Mouse (Mus musculus): ENCODE data around the gene Hoxc6. TPM values are rescaled to one million over a fixed set of nuclear protein-coding genes. Genes with fewer than 3 reads are reported as not detected.

Hoxc6 gene
- polyA plus RNA-seq, 1 experiment from 2014 or later = 2.5 TPM

DNA sequence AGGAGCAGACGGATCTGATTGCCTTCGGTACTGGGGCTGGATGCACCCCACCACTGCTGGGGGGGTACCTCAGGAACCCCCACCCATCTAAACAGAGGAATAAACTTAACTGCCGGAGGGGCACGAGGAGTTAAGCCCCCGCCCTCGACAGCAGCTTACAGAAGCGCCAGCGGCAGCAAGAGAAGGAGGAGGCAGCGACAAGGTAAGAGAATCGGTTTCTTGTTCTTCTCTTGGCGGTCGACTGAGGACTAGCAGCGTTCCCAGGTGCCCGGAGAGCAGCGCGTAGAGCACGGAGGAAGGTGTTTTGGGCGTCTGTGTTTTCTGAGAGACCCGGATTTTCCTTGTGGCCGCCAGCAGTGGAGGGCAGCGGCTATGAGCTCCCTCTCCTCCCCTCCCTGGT lies 25.8 kb upstream of the Hoxc6 start:
- Histone ChIP-seq H3K27ac (peak overlapping the region; percentile 3; the same call in 1 of the 2 replicates), H3K9ac (peak overlapping the region; percentile 55), H3K4me3 (peak overlapping the region; percentile 31), H3K27me3 (peaks cover 99% of the 10 kb centered on the region), H3K4me1 (peaks cover 20% of the 10 kb centered on the region), H3K36me3 (no peaks in the 10 kb centered on the region), H3K4me2 (replicated peaks) (peak overlapping the region; percentile 55), H3K9me3 (no peaks in the 10 kb centered on the region)
- 2% methylated on average over 21 of the region's 21 CpGs for WGBS
- no peak for ATAC-seq (ENCODE audit: low FRiP score, low read depth)

DNA sequence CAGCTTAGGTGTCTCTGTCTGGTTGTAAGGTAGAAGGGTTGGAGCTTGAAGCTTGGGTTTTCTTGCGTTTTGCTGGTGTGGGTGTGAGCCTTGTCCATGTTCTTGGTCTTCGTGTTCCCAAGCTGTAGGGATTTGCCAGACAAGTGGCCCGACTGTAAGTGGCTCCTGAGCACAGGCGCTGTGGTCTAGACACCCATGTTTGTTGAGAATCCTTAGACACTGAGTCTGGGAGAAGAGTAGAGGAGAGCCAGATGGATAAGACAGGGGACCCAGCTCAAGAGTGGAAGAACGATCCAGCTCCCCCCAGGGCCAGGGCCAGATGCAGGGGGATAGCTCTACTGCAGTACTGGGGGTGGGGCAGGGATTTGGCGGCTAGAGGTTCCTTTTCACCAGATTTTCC lies 25.3 kb upstream of the Hoxc6 start:
- H3K4me3 ChIP-seq = peak overlapping the region; percentile 31
- H3K9me3 ChIP-seq = no peaks in the 10 kb centered on the region
- no peak for ATAC-seq (ENCODE audit: low FRiP score, low read depth)
- no peak overlapping the region for H3K27ac ChIP-seq
- peak overlapping the region; percentile 55 for H3K4me2 ChIP-seq (replicated peaks)
- H3K9ac ChIP-seq = peak overlapping the region; percentile 55
- 5% methylated on average over 6 of the region's 6 CpGs for WGBS
- no peaks in the 10 kb centered on the region for H3K36me3 ChIP-seq
- H3K4me1 ChIP-seq = peaks cover 25% of the 10 kb centered on the region
- peaks cover 99% of the 10 kb centered on the region for H3K27me3 ChIP-seq

DNA sequence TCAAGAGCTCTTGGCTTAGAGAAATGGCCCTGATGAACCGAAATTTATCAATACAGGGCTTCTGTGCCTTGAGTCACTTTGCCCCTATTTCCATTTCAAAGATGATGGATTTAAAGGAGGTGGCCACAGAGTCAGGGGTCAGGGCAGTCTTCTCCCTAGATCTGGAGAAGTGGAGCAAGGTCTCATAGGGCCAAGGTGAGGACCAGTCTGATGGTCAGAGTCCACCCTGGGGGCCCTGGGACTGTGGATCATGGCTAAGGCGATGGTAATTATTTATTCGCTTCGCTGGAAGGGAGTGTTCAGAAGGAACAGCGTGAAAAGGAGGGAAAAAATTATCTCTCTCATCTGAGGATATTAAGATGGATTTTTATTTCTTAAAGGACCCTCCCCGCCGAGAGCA lies 23.0 kb upstream of the Hoxc6 start:
- Histone ChIP-seq H3K4me2 (replicated peaks) (peak overlapping the region; percentile 59), H3K4me3 (peak overlapping the region; percentile 38), H3K27ac (no peak overlapping the region)

DNA sequence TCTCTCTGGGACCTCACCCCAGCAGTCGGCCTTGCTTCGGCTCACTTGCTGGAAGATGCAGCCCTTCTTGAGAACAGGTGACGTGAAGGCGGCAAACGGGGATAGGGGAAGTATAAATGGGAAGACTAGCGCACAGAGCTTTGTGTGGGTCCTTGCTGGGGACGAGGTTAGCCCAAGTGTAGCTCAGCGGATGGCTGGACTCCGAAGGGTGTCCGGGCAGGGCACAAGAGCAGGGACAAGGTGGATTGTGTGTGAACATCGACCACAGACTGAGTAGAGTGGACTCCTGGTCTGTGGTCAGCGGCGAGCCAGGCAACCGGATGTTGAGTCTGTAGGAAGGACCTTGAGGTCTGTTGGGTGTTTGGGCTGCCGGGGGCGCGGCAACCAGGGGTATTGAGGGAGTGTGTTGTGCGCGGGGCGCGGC lies 22.4 kb upstream of the Hoxc6 start:
- H3K36me3 ChIP-seq = no peaks in the 10 kb centered on the region
- H3K4me1 ChIP-seq = peaks cover 25% of the 10 kb centered on the region
- no peaks in the 10 kb centered on the region for H3K9me3 ChIP-seq
- no peak for ATAC-seq (ENCODE audit: low FRiP score, low read depth)
- peak overlapping the region; percentile 60 for H3K9ac ChIP-seq
- WGBS = 2% methylated on average over 21 of the region's 21 CpGs
- H3K4me2 ChIP-seq (replicated peaks) = peak overlapping the region; percentile 59
- peaks cover 100% of the 10 kb centered on the region for H3K27me3 ChIP-seq
- H3K4me3 ChIP-seq = peak overlapping the region; percentile 38
- peak overlapping the region; percentile 39; the same call in 1 of the 2 replicates for H3K27ac ChIP-seq

More for the DNA sequence above, 23.0 kb upstream of the Hoxc6 start:
- WGBS = 10% methylated on average over 7 of the region's 7 CpGs
- H3K27me3 ChIP-seq = peaks cover 100% of the 10 kb centered on the region
- no peak for ATAC-seq (ENCODE audit: low FRiP score, low read depth)
- peaks cover 21% of the 10 kb centered on the region for H3K4me1 ChIP-seq
- no peaks in the 10 kb centered on the region for H3K36me3 ChIP-seq
- no peaks in the 10 kb centered on the region for H3K9me3 ChIP-seq
- H3K9ac ChIP-seq = no peak overlapping the region

DNA sequence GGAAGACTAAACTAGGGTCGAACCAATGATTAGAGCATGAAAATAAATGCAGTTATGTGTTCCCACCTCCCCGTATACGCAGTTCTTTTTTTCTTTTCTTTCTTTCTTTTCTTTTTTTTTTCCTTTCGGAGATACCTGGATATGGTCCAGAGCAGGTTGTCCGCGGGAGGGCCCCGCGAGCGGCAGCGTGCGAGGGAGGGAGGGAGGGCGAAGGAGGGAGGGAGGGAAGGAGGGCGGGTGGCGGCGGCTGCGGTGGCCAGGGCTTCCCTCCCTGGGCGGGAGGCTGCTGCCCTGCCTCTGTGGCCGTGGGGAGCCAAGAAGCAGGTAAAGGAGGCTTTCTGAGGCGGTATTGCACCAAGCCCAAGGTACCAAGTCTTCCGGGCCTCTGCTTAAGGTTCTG lies 21.9 kb upstream of the Hoxc6 start, which contains the start of gene Hoxc9:
TSS of gene Hoxc9 (plus strand) at position 269 of the 400 bp plus-strand sequence.
- Histone ChIP-seq H3K9ac (peak within 1 kb of the TSS; percentile 60), H3K27me3 (peaks cover 100% of the 10 kb centered on the region), H3K4me3 (peak within 1 kb of the TSS; percentile 38), H3K36me3 (no peaks in the 10 kb centered on the region), H3K9me3 (no peaks in the 10 kb centered on the region), H3K4me1 (peaks cover 28% of the 10 kb centered on the region), H3K4me2 (replicated peaks) (peak within 1 kb of the TSS; percentile 59), H3K27ac (peak within 1 kb of the TSS; percentile 39; the same call in 1 of the 2 replicates)
- WGBS = 1% methylated on average over 18 of the region's 20 CpGs
- ATAC-seq (ENCODE audit: low FRiP score, low read depth) = no peak

DNA sequence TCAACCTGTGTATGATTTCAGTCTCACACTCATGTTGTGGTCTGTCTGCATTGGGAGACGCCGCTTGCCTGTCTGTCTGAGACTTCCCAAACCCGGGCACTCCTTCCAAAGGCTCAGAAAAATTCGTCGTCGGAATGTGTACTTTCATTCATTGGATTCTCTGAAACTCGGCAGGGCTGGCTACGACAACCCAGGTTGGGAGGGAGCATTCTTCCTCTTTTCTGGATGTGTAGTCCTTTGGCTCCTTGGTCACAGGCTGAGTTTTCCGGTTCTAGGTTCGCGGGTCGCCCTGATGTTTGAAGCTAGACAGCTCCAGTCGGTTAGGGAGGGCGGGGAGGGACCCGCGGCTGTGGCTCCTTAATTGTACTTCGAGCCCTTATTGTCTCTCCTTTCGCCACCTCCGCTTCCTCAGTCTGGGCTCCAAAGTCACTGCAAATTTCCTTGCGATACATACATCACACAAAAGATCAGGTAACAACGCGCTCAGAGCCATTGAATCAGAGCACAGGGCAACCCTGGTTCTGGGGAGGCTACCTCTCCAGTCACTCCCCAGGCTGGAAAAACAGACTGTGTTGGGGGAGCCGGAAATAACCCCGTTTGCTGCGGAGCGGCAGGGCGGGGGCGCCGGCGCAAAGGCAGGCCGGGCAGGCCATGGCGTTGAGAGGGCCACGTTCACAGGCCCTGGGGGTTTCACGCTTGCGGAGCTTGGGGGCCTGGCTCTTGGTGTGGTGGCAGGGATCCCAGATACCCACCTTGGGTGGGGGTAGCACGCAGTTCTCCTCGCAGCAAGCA lies 21.2 kb upstream of the Hoxc6 start:
- WGBS = 3% methylated on average over 37 of the region's 37 CpGs
- H3K9ac ChIP-seq = peak overlapping the region; percentile 60
- H3K4me3 ChIP-seq = peak overlapping the region; percentile 38
- H3K4me2 ChIP-seq (replicated peaks) = peak overlapping the region; percentile 59
- peaks cover 100% of the 10 kb centered on the region for H3K27me3 ChIP-seq
- no peak for ATAC-seq (ENCODE audit: low FRiP score, low read depth)
- no peaks in the 10 kb centered on the region for H3K36me3 ChIP-seq
- no peaks in the 10 kb centered on the region for H3K9me3 ChIP-seq
- H3K4me1 ChIP-seq = peaks cover 34% of the 10 kb centered on the region
- no peak overlapping the region; the same call in 1 of the 2 replicates for H3K27ac ChIP-seq

DNA sequence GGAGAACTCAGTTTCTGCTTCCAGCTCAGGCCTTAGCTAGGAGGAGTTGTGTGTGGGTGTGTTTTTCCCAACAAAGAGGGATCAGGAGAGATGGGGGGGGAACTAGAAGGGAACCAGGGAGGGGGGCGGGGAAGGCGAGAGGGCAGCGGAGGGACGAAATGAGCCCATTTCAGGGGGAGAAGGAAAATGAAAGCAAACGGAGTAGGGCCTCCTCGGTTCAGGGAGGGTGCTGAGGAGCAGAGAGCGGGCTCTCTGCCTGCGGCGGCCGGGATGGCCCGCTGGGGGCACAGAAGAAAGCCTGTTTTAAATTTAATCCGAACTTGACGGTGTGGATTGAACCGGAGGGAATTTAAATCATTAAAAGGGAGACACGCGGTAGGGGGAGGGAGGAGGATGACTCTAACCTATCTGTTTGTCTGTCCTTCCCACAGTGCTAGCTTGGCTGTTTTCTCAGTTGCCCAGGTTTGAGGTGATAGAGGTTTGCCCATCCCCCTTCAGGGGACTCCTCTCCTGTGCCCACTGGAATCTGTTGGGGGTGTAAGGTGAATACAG lies 20.6 kb upstream of the Hoxc6 start:
- Histone ChIP-seq H3K27me3 (peaks cover 100% of the 10 kb centered on the region), H3K27ac (no peak overlapping the region), H3K9me3 (no peaks in the 10 kb centered on the region), H3K9ac (peak overlapping the region; percentile 60), H3K4me2 (replicated peaks) (peak overlapping the region; percentile 59), H3K36me3 (no peaks in the 10 kb centered on the region), H3K4me3 (peak overlapping the region; percentile 38), H3K4me1 (peaks cover 35% of the 10 kb centered on the region)
- WGBS = 6% methylated on average over 16 of the region's 16 CpGs
- no peak for ATAC-seq (ENCODE audit: low FRiP score, low read depth)

DNA sequence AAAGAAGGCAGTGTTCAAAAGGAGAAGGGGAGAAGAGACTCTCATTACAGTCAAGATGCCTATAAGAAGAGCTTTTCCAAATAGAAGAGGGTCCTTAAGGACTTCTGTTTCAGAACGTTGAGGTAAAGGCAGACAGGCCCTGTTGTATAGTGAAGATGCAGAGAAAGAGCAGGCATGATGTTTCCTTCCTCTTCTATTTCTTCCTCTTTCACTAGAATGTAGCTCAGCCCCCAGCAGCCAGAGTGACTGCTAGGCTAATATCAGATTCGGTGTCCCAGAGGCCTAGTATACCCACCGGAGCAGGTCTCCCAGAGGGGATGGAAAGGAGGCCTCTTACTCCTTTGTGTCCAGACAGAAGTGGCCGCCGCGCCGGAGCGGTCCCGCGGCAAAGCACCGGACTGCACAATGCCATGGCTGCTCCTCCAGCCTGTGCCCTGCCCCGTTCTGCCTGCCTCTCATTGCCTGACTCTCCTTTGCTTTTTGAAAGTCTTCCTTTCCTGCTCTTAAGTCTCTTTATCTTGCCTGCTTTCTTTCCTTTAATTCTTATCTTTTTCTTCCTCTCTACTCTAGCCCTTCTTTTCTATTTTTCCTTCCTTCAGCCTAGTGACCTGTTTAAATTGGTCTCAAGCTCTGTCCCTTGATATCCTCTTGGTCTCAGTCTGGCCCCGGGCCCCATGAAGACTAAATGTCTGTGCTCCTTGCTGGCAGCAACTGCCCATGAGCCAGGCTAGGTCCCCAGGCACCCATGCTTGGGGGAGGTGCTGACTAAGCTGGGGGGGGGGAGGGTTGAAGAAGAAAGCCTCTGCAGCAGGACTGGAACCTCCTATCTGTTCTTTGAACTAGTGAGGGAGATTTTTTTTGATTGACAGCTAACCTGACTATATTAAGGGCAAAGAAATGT lies 19.2 kb upstream of the Hoxc6 start:
- Histone ChIP-seq H3K27me3 (peaks cover 99% of the 10 kb centered on the region), H3K36me3 (no peaks in the 10 kb centered on the region), H3K4me3 (peak overlapping the region; percentile 10), H3K4me1 (peaks cover 43% of the 10 kb centered on the region), H3K9me3 (no peaks in the 10 kb centered on the region), H3K27ac (no peak overlapping the region), H3K9ac (0 out of 2 replicates have a peak overlapping the region, but pooled peaks have one; percentile 6), H3K4me2 (replicated peaks) (peak overlapping the region; percentile 59)
- no peak for ATAC-seq (ENCODE audit: low FRiP score, low read depth)
- 5% methylated on average over 13 of the region's 13 CpGs for WGBS

DNA sequence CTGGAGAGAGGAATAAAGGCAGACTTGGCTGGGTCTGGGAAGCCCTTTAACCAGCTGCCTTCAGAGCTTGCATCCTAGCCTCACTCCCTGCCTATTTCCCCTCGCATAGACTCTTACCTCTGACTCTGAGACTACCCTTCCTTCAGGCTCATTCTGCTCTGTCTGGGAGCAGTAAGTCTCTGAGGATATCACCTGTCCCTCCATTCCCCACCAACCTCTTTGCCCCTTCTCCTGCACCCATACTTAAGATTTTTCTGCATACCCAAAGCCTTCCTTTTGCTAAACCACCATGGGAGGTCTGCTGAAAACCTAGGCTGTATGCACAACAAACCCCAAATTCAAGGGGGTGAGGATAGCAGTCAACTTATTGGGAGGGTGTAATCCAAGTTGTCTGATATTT lies 18.1 kb upstream of the Hoxc6 start:
- H3K36me3 ChIP-seq = no peaks in the 10 kb centered on the region
- H3K4me1 ChIP-seq = peaks cover 43% of the 10 kb centered on the region
- no peak overlapping the region for H3K4me3 ChIP-seq
- H3K27ac ChIP-seq = no peak overlapping the region
- H3K9me3 ChIP-seq = no peaks in the 10 kb centered on the region
- 5% methylated on average over 1 of the region's 1 CpGs for WGBS
- no peak overlapping the region for H3K9ac ChIP-seq
- peak overlapping the region; percentile 62 for H3K4me2 ChIP-seq (replicated peaks)
- peaks cover 99% of the 10 kb centered on the region for H3K27me3 ChIP-seq
- ATAC-seq (ENCODE audit: low FRiP score, low read depth) = no peak

DNA sequence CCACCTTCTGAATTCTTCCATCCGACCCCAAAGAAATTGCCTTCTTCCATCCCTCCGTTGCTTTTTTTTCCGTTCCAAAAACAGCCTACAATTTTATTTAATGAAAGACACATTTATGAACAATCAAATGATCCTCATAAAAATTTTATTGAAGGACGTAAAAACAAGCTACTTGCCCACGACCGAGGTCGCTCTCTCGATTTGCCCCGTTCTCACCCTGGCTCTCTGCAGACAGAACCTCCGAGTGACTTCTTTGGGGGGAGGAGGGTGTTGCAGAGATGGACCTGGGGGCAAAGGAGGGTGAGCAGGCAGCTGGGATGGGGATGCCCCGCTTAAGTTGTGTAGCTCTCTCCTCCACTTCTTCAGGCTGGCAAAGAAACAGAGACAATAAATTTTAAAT lies 17.7 kb upstream of the Hoxc6 start:
- Histone ChIP-seq H3K9ac (no peak overlapping the region), H3K27me3 (peaks cover 99% of the 10 kb centered on the region), H3K27ac (no peak overlapping the region), H3K4me3 (peak overlapping the region; percentile 48), H3K9me3 (no peaks in the 10 kb centered on the region), H3K4me2 (replicated peaks) (peak overlapping the region; percentile 62), H3K36me3 (no peaks in the 10 kb centered on the region), H3K4me1 (peaks cover 43% of the 10 kb centered on the region)
- no peak for ATAC-seq (ENCODE audit: low FRiP score, low read depth)
- 3% methylated on average over 11 of the region's 11 CpGs for WGBS

DNA sequence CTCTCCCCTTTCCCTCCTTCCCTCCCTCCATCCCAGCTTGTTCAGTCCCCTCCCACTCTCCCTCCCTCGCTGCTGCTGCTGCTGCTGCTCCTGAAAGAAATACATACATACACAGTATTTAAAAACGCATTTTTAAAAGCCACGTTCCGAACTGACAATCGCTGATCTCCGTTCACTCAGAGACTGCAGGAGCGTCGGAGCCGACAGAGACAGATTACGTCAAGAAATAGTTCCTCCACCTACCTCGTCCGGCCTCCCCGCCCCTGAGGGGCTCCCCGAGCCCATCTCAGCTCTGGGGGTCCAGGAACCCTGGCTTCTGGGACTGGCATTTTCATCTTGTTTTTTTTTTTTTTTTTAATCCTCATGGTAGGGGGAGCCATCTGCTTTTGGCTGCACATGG lies 17.1 kb upstream of the Hoxc6 start:
- under 1% methylated on average over 14 of the region's 14 CpGs for WGBS
- Histone ChIP-seq H3K27me3 (peaks cover 99% of the 10 kb centered on the region), H3K9ac (no peak overlapping the region), H3K4me1 (peaks cover 40% of the 10 kb centered on the region), H3K36me3 (no peaks in the 10 kb centered on the region), H3K4me2 (replicated peaks) (peak overlapping the region; percentile 62), H3K27ac (no peak overlapping the region; the same call in 1 of the 2 replicates), H3K9me3 (no peaks in the 10 kb centered on the region), H3K4me3 (peak overlapping the region; percentile 48)
- no peak for ATAC-seq (ENCODE audit: low FRiP score, low read depth)
